Mouse (Mus musculus) intestine, embryonic 14.5 days (tissue): ENCODE measurements around the gene Tekt3. TPM values are rescaled to one million over a fixed set of nuclear protein-coding genes. Genes with fewer than 3 reads are reported as not detected.

Source experiments
- ATAC-seq: fragments of 200-750 bp; cut with Nextera tagmentation; replicated peaks from 2 replicates; pipeline ENCODE4 v1.8.0; 2017; ENCODE audit warnings: low read depth, moderate number of reproducible peaks, moderate TSS enrichment, moderate library complexity; ENCODE audit not compliant: low FRiP score, low TSS enrichment
- DNase-seq: peaks from one replicate; pipeline ENCODE4 v3.0.0-alpha.2; 2018; ENCODE audit warnings: low spot score
- H3K27ac ChIP-seq: fragments of 300-500 bp; sonication (generic); 2 replicates; pipeline ENCODE4 v1.5.1; 2014; ENCODE audit warnings: low read depth, mild to moderate bottlenecking, control low read depth
- H3K27me3 ChIP-seq: fragments of 300-500 bp; sonication (generic); replicated peaks from 2 replicates; pipeline ENCODE4 v1.6.1; 2014; ENCODE audit warnings: low read length, control low read depth; ENCODE audit not compliant: control insufficient read depth, insufficient read depth
- H3K36me3 ChIP-seq: fragments of 300-500 bp; sonication (generic); 2 replicates; pipeline ENCODE4 v1.6.1; 2014; ENCODE audit warnings: low read length, control low read depth; ENCODE audit not compliant: control insufficient read depth, insufficient read depth
- H3K4me1 ChIP-seq: fragments of 300-500 bp; sonication (generic); replicated peaks from 2 replicates; pipeline ENCODE4 v1.6.1; 2014; ENCODE audit warnings: low read length, control low read depth, mixed read lengths; ENCODE audit not compliant: control insufficient read depth, insufficient read depth
- H3K4me2 ChIP-seq: fragments of 300-500 bp; sonication (generic); 2 replicates; pipeline ENCODE4 v1.6.1; 2014; ENCODE audit warnings: low read length
- H3K4me3 ChIP-seq: fragments of 300-500 bp; sonication (generic); 2 replicates; pipeline ENCODE4 v1.5.1; 2014; ENCODE audit warnings: low read depth, low read length, control low read depth, mixed read lengths
- H3K9ac ChIP-seq: fragments of 300-500 bp; sonication (generic); 2 replicates; pipeline ENCODE4 v1.6.1; 2014; ENCODE audit warnings: mild to moderate bottlenecking, low read length
- H3K9me3 ChIP-seq: fragments of 300-500 bp; sonication (generic); 2 replicates; pipeline ENCODE4 v1.6.1; 2016; ENCODE audit warnings: low read length, control low read depth; ENCODE audit not compliant: control insufficient read depth
- WGBS: fragments of 180-500 bp; shearing (Covaris S2); extraction: QIAGEN DNeasy Blood & Tissue Kit; methylation state at CpG from one replicate; pipeline ENCODE4 v1.1.7; 2014; 5-methylcytosine and 5-hydroxymethylcytosine counted together
- polyA plus RNA-seq: library from polyadenylated mRNA; unstranded; fragments of >200 nt; fragmentation: Nextera tagmentation; extraction: Ambion mirVana; gene quantifications from 2 replicates; pipeline ENCODE4 v1.2.1, GENCODE M21; 2014

The Tekt3 gene
- polyA plus RNA-seq, 1 experiment from 2014 or later = not detected

GRCm38 (mm10) chr11:63050362-63050932, 11.0 kb upstream of the Tekt3 start:
- Histone ChIP-seq H3K9me3 (no peaks in the 10 kb centered on the region), H3K4me3 (no peak overlapping the region), H3K9ac (no peak overlapping the region), H3K27me3 (no peaks in the 10 kb centered on the region), H3K36me3 (no peaks in the 10 kb centered on the region), H3K27ac (no peak overlapping the region), H3K4me2 (no peak overlapping the region), H3K4me1 (peaks cover 2% of the 10 kb centered on the region; the same call in 1 of the 2 replicates)
- DNase-seq = no peak
- 92% methylated on average over 6 of the region's 6 CpGs for WGBS
- ATAC-seq = no peak

- no peaks in the 10 kb centered on the region for H3K36me3 ChIP-seq
- DNase-seq = no peak
- H3K27me3 ChIP-seq = no peaks in the 10 kb centered on the region
- H3K4me3 ChIP-seq = no peak overlapping the region
- WGBS = 86% methylated on average over 7 of the region's 7 CpGs
- H3K27ac ChIP-seq = no peak overlapping the region
- H3K4me1 ChIP-seq = 0 out of 2 replicates have a peak, but pooled peaks cover 2% of the 10 kb centered on the region
- no peak overlapping the region for H3K4me2 ChIP-seq
- H3K9ac ChIP-seq = no peak overlapping the region
- no peak for ATAC-seq
- no peaks in the 10 kb centered on the region for H3K9me3 ChIP-seq
Measured at GRCm38 (mm10) chr11:63051041-63051440, 10.4 kb upstream of the Tekt3 start.

GRCm38 (mm10) chr11:63051996-63052395, 9.5 kb upstream of the Tekt3 start:
- Histone ChIP-seq H3K4me2 (no peak overlapping the region), H3K27me3 (no peaks in the 10 kb centered on the region), H3K9ac (no peak overlapping the region), H3K36me3 (no peaks in the 10 kb centered on the region), H3K27ac (no peak overlapping the region), H3K4me1 (0 out of 2 replicates have a peak, but pooled peaks cover 2% of the 10 kb centered on the region), H3K4me3 (no peak overlapping the region), H3K9me3 (no peaks in the 10 kb centered on the region)
- ATAC-seq = no peak
- no peak for DNase-seq
- WGBS = 94% methylated on average over 10 of the region's 10 CpGs

- H3K4me1 ChIP-seq = no peaks in the 10 kb centered on the region
- no peak for ATAC-seq
- H3K9ac ChIP-seq = no peak overlapping the region
- DNase-seq = no peak
- 78% methylated on average over 7 of the region's 7 CpGs for WGBS
- H3K9me3 ChIP-seq = no peaks in the 10 kb centered on the region
- no peak overlapping the region for H3K4me3 ChIP-seq
- no peak overlapping the region for H3K4me2 ChIP-seq
- no peak overlapping the region for H3K27ac ChIP-seq
- H3K36me3 ChIP-seq = no peaks in the 10 kb centered on the region
- no peaks in the 10 kb centered on the region for H3K27me3 ChIP-seq
Measured at GRCm38 (mm10) chr11:63055596-63055995, 5.9 kb upstream of the Tekt3 start.

GRCm38 (mm10) chr11:63058375-63058952, 3.0 kb upstream of the Tekt3 start:
- no peak for DNase-seq
- WGBS = 60% methylated on average over 5 of the region's 5 CpGs
- H3K27ac ChIP-seq = no peak overlapping the region

GRCm38 (mm10) chr11:63059911-63060310, 1.5 kb upstream of the Tekt3 start:
- Histone ChIP-seq H3K4me2 (no peak overlapping the region), H3K27ac (no peak overlapping the region), H3K9me3 (no peaks in the 10 kb centered on the region), H3K4me1 (0 out of 2 replicates have a peak, but pooled peaks cover 4% of the 10 kb centered on the region), H3K9ac (no peak overlapping the region), H3K36me3 (no peaks in the 10 kb centered on the region), H3K4me3 (no peak overlapping the region), H3K27me3 (no peaks in the 10 kb centered on the region)
- no peak for DNase-seq
- WGBS = 84% methylated on average over 1 of the region's 1 CpGs
- ATAC-seq = no peak

More at GRCm38 (mm10) chr11:63058375-63058952, 3.0 kb upstream of the Tekt3 start:
- Histone ChIP-seq H3K9me3 (no peaks in the 10 kb centered on the region), H3K9ac (no peak overlapping the region), H3K27me3 (no peaks in the 10 kb centered on the region), H3K36me3 (no peaks in the 10 kb centered on the region), H3K4me1 (0 out of 2 replicates have a peak, but pooled peaks cover 4% of the 10 kb centered on the region), H3K4me2 (no peak overlapping the region), H3K4me3 (no peak overlapping the region)
- no peak for ATAC-seq

GRCm38 (mm10) chr11:63066526-63066925, 5.1 kb downstream of the Tekt3 start:
- Histone ChIP-seq H3K4me3 (no peak overlapping the region), H3K27me3 (no peaks in the 10 kb centered on the region), H3K27ac (no peak overlapping the region), H3K9ac (no peak overlapping the region), H3K36me3 (no peaks in the 10 kb centered on the region), H3K4me1 (0 out of 2 replicates have a peak, but pooled peaks cover 2% of the 10 kb centered on the region), H3K4me2 (no peak overlapping the region), H3K9me3 (no peaks in the 10 kb centered on the region)
- WGBS = 71% methylated on average over 1 of the region's 1 CpGs
- ATAC-seq (no peak), DNase-seq (no peak)

- Histone ChIP-seq H3K9me3 (no peaks in the 10 kb centered on the region), H3K4me2 (no peak overlapping the region), H3K9ac (no peak overlapping the region), H3K36me3 (no peaks in the 10 kb centered on the region), H3K4me3 (no peak overlapping the region), H3K27ac (no peak overlapping the region), H3K4me1 (no peaks in the 10 kb centered on the region), H3K27me3 (no peaks in the 10 kb centered on the region)
- DNase-seq = no peak
- ATAC-seq = no peak
- WGBS = 94% methylated on average over 17 of the region's 17 CpGs
Measured at GRCm38 (mm10) chr11:63070081-63070480, 8.6 kb downstream of the Tekt3 start.

- Histone ChIP-seq H3K9ac (no peak overlapping the region), H3K9me3 (peaks cover 4% of the 10 kb centered on the region; the same call in 1 of the 2 replicates), H3K27ac (no peak overlapping the region), H3K4me3 (no peak overlapping the region), H3K36me3 (no peaks in the 10 kb centered on the region), H3K27me3 (no peaks in the 10 kb centered on the region), H3K4me1 (no peaks in the 10 kb centered on the region), H3K4me2 (no peak overlapping the region)
- DNase-seq = no peak
- WGBS = 82% methylated on average over 3 of the region's 3 CpGs
- no peak for ATAC-seq
Measured at GRCm38 (mm10) chr11:63084536-63084935, 23.1 kb downstream of the Tekt3 start.
